Mouse (Mus musculus) left cerebral cortex, adult 18-20 months (tissue): ENCODE measurements around the gene Ric1. TPM values are rescaled to one million over a fixed set of nuclear protein-coding genes. Genes with fewer than 3 reads are reported as not detected.

Experiments used
- total RNA-seq, 2 experiments: library from RNA; stranded (reverse); gene quantifications; 2 replicates each; pipeline ENCODE4 v1.2.3; 2021

Gene Ric1
- total RNA-seq, 2 experiments from 2014 or later, result 31.3 to 33.2 TPM

Other genes with a start within 250 kb of the Ric1 start
- under 1 TPM; 0.52 to 0.93 TPM for gene Insl6, start 196.9 kb upstream of the Ric1 start, total RNA-seq
- 1 to 10 TPM in 1 of 2 experiments, under 1 TPM in 1; 0.84 to 1.8 TPM for gene Rln1, start 187.6 kb upstream of the Ric1 start, total RNA-seq
- gene Plgrkt, start 154.9 kb upstream of the Ric1 start, total RNA-seq, result 10 to 100 TPM; 26.7 to 30.2 TPM
- 1 to 10 TPM; 1.3 to 1.8 TPM for gene Cd274, start 154.8 kb upstream of the Ric1 start, total RNA-seq
- gene Pdcd1lg2, start 111.4 kb upstream of the Ric1 start, total RNA-seq, result under 1 TPM; 0.26 to 0.28 TPM
- gene Ermp1, start 126.1 kb downstream of the Ric1 start, total RNA-seq, result 10 to 100 TPM; 37.0 to 38.0 TPM
- under 1 TPM in 1 of 2 experiments, not detected in 1; 0.49 TPM for gene Mlana, start 175.5 kb downstream of the Ric1 start, total RNA-seq